Mouse (Mus musculus) lung, adult 18-20 months (tissue): ENCODE measurements around the gene Trank1.

Experiments used
- DNase-seq, 2 experiments: peaks; one replicate each; pipeline ENCODE4 v3.0.0; 2022; ENCODE audit warnings: mixed read lengths in 2 of 2

Trank1 gene

DNA sequence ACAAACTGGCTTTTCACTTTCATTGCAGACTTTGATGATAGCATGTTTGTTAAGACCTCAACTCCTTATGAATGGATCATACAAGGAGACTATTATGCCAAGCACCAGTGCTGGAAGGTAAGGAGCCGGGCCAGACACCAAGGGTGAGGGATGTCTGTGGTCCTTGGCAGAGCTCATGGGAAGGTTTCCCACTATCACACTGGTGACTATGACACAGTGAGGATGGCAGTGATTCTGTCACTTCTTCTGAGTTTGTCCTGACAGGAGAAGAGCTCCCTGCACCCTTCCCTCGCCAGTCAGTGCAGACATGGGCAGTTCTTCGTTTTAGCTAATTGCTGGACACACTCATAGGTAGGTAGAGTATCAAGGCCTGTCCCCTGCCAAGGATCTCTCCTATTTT lies 71.5 kb downstream of the Trank1 start:
- DNase-seq, result no peak

DNA sequence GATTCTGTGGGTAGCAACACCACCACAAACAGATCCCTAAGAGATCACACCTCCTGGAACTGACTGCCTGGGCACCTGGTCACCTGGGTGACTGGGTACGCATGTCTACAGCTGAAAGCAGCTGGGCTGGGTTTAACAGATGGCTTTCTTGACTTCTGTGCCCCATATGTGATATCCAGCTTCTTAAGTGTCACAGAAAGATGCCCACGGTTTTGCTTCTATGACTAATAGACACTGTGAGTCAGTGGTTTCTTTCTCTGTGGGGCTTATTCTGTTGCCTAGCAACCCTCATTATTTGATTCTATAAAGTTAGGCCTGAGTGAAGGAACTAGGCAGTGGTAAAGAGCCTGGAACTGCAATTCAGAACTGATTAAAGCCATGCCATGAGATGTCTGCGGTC lies 72.2 kb downstream of the Trank1 start:
- no peak for DNase-seq

DNA sequence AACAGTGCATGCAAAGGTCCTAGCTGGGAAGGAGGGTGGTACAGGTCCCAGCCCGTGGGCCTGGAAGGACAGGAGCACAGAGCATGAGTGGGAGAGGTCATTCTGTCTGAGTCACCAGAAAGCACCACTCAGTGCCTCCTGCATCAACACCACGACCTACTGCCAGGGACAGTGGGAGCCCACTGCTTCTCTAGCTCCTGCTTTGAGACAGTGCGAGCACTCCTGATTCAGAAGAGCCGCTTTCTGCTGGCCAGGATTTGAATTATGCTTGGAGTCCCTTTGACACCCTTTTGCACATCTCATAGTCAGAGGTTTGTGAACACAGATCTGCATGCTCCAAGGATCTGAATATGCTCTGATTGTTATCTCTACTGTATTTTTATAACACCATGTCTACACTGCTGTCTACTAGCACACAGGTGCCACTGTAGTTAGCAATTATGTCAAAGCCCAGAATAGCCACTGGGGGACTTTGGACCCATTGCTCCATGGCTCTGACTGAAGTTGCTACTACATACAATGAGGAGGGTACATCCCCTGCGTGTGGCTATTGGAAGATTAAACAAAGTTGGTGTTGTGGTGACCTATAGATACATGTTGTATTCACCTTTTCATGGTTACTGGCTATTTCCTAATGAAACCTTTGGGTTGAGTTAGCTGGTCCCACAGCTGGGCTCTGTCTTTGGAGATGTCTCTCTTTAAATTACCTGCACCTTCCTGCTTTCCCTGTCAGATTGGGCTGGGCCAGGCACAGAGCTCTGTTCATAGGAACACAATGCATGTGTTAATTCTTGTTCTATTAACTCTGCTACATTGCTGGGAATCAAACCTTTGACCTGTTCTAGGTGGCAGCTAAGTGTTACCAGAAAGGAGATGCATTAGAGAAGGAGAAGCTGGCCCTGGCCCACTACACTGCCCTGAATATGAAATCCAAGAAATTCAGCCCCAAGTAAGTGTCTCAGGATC lies 74.3 kb downstream of the Trank1 start:
- DNase-seq, result no peak

DNA sequence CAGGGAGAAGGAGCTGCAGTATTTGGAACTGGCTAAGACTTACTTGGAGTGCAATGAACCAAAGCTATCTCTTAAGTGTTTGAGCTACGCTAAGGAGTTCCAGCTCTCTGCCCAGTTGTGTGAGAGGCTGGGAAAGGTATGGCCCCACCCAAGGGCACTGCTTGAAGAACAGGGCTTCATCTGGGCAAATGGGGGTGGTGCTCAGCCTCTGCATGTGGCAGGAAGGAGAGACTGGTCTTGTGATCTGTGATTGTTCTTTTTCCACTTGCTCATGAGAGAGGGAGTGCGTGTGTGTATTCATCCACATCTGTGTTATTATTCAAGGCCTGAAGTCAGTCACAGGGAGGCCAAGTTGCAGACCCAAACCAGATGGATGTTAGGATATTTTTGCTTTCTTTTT lies 75.0 kb downstream of the Trank1 start:
- DNase-seq, result peak; percentile 25 to 44

DNA sequence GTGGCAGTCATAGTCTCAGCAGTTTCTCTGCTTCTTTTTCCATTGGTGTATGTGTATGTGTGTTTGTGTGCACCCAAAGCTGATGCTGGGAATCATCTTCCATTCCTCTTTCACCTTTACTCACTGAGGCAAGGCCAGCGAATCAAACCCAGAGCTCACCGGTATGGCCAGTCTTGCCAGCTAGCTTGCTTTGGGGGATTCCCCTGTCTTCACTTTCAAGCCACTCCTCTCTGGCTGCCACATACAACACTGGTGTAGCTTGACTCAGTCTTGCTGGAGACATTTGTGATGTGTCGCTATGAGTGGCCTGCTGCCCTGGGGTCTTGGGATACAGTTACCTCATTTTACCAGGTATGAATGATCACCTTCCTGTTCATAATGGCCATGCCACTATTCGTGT lies 76.0 kb downstream of the Trank1 start:
- DNase-seq, result no peak

DNA sequence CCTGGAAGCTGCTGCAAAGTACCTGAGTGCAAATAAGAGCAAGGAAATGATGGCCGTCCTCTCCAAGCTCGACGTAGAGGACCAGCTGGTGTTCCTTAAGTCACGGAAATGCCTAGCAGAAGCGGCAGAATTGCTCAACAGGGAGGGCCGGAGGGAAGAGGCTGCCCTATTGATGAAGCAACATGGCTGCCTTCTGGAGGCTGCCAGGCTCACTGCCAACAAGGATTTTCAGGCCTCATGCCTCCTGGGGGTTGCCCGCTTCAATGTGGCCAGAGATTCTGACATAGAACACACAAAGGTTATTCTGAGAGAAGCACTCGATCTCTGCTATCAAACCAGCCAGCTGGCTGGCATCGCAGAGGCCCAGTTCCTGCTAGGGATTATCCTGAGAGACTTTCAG lies 78.5 kb downstream of the Trank1 start:
- peak; percentile 11 to 18 for DNase-seq

DNA sequence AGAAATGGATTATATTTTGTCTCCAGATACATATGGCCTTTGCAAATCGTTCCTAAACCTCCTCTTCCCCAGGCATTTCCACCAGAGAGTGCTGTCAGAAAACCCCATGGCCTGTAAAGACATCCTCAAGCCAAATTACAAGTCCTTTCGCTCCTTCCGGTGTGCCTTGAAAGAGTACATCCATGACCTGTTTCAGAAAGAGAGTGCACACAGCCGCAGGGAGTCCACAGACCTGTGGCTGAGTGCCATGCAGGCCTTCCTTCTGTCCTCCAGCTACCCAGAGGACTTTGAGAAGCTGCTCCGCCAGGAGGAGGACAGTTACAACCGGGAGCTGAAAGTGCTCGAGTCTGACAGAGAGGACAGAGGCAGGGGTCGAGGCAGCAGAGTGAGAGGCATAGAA lies 79.5 kb downstream of the Trank1 start:
- DNase-seq, result no peak

DNA sequence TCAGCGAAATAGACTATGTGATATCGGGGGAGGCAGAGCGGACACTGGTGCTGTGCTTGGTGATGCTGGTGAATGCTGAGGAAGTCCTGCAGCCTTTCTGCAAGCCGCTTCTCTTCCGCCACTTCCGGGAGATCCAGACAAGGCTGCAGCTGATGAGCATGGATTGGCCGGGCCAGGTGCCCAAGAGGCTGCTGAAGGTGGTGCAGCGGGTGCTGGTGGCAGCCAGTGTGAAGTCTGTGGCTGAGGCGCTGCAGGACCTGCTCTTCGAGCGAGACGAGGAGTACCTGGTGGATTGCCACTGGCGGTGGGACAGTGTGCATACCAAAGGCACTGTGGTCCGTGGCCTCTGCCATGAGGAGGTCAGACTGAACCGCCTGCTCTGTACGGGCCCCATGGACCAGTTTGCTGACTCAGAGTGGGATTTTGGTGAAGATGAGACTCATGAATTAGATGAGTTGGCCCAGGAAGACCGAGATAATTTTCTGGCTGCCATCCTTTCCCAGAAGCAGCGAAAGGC lies 80.4 kb downstream of the Trank1 start:
- DNase-seq, result no peak

DNA sequence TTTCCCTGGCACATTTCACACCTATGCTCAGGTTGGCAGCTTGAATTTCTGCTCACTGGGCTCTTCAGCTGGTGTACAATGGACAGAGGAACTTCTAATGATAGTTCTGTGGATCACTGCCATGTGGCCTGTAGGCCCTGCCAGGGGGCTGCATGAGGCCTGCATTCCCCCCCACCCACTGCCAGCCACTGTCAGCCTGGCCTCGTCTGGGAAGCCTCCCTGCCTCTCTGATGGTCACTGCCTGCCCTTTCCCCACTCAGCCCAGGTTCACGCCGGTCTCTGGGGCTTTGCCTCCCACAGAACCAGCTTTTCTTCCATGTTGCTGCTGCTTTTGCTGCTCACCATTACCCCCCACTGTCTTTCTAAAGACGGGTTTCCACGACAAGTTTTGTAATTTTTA lies 83.7 kb downstream of the Trank1 start:
- no peak for DNase-seq

DNA sequence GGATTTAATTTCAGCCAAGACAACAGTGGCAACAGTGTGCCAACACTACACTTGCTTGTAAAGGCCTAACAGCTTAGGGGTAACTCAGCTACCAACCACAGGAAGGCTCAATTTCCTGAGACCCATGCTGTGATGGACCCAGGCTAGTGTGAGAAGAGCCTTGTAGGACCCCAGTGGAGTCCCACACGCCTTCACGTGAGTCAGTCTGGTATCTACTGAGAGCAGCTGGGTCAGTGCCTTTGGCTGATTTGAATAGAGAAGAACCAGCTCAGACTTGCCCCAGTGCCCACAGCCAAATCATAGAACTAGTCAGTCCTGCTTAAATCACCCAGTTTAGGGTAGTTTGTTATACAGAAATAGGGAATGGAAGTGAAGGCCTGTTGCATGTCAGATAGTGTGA lies 86.5 kb downstream of the Trank1 start:
- no peak for DNase-seq

DNA sequence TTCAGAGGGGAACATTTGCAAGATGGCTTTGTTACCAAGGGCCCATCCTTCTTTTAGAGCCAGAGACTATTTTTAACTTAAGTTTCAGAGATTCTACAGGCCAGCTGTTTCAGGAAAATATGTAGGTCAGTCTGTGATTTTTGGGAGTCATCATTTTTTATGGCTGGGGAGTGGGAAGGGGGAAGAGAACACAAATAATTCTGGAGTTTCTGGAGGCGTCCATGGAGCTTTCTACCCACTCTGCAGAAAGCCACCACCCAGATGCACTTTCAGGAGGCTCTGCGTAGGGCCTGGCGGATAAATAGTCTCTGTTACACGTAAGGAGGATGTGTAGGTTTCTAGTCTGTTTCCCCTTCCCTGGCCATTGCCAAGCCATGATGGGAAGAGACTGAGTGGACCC lies 88.5 kb downstream of the Trank1 start:
- no peak for DNase-seq

DNA sequence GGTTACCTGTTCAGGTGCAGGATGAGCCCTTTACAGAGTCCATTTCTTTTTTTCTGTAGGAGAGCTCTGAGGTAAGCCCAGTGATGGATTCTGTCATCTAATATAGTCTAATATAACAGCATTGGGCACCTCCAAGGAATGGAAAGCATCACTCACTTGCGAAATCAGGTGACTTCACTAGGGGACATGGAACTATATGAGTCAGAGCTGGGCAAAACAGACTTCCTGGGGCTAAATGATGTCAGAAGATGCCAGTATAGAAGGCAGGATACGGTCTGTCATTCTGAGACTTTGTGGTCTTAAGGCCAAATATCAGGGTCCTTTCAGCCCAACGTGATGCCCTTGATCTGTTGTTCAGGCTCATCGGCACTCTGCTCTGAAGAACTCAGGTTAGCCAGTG lies 91.6 kb downstream of the Trank1 start:
- DNase-seq, result no peak

DNA sequence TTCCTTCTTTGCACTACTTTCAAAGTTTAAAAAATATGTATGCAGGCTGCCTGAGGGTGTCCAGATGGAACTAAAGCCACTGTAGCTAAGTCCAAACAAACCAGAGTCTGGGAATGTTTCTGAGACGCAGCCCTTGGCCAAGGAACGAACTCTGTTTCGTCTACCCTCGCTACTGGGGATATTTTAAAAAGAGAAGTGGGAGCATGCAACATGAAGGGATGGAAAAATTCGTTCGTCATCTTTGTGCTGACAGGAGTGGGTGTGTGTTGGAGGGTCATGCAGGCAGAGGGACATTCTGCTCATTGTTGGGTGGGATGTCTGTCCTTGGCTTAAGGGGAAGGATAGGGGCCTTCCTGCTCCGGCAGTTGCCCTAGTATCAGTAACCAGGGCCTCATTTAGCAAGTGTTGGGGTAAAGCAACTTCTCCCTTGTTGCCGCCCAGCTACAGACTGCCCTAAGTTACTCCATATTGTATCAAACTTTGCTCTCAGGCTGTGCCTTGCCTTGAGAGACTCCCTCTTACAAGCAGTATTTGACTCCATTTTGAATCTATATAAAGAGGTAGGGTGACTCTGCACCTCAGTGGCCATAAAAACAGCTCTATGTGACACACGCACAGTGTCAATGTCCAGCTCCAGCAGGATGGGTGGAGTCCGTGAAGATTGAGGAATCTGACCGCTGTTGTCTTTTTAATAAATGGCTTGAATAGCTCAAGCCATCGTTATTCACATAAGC lies 93.0 kb downstream of the Trank1 start:
- no peak for DNase-seq

DNA sequence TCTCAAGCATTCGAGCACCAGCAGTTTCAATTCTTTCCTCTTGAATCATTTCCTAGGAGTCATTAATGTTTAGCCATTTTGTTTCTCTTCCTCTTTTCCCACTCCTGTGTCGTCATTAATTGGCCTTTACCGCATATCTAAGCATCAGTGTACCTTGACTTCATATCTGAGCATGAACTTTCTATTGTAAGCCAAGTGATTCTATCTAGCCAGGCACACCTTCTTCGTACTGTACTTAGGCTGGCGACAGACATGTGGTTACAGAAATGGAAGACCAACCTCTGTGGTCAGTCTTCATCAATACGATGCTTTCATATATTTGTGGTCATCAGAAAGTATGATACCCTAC lies 93.5 kb downstream of the Trank1 start:
- no peak for DNase-seq

DNA sequence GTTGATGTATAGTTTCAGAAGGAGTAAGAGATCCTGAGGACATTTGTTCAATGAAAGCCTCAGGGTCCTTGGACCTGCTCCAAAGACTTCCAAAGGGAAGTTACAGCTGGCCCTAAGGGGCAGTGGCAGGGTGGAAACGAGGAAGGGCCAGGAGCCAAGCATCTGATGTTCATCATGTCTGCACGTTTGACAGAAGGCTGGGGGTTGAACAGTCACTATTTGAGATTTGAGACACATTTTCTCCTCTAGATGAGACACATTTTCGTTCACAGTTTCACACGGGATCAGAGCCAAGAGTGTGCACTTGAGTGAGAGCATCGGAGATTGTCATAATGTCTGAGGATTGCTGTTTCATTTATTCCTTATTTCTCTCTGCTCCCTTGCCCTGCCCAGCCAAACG lies 96.5 kb downstream of the Trank1 start:
- peak in 1 of 2 experiments; percentile 7 for DNase-seq

DNA sequence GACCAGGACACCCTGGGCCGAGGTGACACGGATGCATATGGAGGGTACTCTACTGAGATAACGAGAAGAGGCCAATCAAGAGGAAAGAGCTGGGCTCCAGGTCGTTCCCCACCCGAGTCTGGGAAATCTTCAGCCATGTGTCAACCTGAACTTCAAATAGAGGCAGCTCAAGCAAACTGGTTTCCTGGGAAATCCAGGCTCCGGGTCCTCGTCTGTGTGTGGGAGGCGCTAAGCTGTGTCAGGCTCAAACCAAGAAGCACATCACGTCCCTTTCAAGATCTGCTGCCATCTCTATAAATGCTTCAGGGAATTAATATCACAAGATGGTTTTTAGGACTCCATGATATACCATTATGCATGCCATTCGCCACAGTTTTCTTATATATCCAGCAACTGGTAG lies 96.9 kb downstream of the Trank1 start:
- DNase-seq, result no peak

DNA sequence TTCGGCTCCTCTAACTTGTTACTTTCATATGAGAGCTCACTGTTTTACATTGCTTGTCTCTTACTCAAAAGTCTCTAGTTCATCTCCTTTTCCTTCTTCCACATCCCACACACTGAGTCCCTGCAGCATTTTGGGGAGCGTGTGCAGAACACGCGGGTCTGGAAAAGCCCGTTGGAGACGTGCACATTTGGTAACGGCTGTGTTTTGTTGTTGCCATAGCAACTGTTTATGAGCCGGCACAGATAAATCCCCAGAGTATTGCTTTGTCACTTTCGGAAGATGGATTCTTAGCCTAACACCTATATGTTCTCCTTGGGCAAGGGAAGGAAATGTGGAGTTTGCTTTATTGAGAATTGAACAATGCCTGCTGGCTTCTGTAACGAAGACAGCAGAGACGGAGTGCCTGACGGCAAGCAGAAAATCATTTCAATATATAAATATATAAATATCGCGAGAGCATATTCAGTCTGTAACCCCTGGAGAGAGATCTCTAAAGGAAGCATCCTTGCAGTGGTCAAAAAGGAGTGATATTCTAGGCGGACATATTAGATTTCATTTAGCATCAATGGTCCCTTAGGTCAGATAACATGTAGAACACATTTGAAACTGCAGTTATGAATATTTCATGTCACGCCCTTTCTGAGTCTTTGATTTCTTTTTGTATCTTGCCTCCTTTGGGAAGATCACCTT lies 101.1 kb downstream of the Trank1 start:
- DNase-seq, result no peak

DNA sequence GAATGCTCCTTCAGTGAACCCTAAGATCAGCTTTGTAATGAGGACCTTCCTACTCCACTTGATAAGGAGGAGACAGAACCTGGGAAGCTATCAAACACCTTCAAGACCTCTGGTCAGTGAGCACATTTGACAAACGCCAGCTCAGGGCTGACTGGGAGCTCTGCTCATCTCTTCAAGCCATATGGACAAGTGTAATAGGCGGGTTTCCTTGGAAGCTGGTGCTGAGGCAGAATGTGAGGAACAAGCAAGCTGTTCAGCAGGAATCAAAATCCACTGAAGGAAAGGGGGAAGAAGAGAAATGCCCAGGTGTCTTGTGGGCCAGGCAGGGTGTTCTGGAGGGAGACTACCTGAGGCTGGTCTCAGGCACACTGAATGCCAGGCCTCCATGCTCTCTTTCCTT lies 110.3 kb downstream of the Trank1 start:
- DNase-seq, result no peak

DNA sequence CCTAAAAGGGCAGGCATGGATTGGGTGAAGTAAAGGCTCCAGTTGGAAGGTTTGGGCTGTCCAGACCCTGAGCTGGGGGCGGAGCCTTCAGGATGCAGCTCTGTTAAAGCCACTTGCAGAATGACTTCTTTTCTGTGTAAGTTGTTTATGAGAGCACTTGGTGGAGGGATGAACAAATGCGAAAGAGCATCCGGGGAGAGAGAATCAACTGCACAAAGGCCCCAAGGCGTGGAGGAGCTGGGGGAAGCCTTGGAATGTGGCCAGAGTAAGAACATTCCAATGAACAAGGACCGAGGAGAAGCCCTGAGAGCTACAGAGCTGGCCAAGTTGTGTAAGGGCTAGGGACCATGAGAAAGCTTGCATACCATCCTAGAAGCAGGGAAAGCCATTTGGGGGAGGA lies 111.0 kb downstream of the Trank1 start:
- no peak for DNase-seq

DNA sequence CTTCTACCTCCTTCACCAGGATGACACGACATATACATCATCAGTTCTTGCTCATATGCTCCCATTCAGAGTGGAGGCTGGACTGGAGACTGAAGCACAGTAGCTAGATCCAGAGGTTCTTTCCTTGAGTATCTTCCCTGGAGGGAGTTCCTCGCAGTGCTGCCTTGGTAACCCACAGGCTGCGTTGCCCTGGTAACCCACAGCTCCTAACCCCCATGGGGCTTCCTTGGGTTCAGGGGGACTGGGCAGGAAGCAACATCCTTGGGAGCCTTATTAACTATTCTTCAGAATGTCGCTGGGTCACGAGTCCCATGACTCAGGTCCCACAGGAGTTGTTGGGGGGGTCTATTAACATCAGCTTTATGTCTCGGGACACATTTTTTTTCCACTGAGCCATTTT lies 113.6 kb downstream of the Trank1 start:
- DNase-seq, result no peak

DNA sequence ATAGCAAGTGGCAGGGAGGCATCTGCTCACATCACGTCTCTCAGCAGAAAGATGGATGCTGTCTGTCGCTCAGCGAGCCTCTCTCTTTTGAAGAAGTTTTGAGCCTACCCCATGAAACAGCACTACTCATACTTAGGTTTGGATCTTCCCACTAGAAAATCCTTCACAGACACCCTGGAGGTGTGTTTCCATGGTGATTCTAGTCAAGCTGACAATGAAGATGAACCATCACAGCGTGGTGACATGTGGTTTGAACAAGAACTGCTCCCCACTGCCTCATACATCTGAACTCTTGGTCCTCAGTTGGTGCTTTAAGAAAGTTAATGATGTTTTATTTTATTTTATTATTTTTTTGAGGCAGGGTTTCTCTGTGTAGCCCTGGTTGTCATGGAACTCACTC lies 114.4 kb downstream of the Trank1 start:
- no peak for DNase-seq

DNA sequence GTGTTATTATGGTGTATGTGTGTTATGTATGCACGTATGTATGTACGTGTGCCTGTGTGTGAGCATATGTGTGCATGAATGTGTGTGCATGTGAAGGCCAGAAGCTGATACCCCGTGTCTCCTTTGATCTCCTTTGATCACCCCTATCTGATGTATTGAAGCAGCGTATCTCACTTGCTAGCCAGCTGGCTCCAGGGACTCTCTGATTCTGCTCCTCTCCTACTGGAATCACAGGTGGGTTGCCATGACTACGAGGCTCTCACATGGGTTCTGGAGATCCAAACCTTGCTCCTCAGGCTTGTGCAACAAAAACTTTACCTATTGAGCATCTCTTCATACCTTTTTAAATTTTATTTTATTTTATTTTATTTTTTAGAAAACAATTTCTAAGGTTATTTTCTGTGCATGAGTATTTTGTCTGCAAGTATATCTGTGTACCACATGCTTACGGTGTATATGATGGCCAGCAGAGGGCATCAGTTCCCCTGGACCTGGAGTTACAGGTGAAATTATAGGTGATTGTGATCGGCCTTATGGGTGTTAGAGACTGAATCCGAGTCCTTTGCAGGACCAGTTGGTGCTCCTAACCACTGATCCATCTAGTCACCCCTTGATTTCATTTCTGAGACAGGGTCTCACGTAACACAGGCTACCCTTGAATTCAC lies 116.5 kb downstream of the Trank1 start:
- no peak for DNase-seq
